Mouse (Mus musculus) forelimb bud, embryonic 11.5 days (tissue): Measurements from ENCODE around the gene Axdnd1.

Experiments
- DNase-seq: peaks from one replicate; pipeline ENCODE4 v3.0.0-alpha.2; 2012; ENCODE audit warnings: low read depth, low spot score

Axdnd1 gene

GRCm38 (mm10) chr1:156420671-156421297 lies at the start of gene Axdnd1:
Gene Axdnd1 (minus strand): TSS chr1:156421159.
- peak; percentile 92 for DNase-seq

GRCm38 (mm10) chr1:156470557-156470956 lies 49.6 kb upstream of the Axdnd1 start:
- DNase-seq = no peak

DNA sequence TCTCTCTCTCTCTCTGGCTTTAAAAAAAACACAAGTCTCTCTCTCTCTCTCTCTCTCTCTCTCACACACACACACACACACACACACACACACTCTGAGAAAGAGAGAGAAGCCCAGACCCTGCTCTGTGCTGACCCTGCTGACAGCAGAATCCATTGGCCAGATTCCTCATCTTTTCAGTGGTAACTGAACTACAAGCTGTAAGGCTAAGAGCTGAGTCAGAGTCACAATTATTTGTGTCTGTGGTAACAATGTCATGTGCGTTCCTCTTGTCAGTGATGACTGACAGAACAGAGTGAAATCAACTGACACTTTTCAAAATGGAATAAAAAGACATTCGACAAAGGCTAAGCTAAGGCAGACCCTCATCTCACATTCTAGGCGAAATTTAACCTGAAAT lies 47.6 kb upstream of the Axdnd1 start:
- no peak for DNase-seq

DNA sequence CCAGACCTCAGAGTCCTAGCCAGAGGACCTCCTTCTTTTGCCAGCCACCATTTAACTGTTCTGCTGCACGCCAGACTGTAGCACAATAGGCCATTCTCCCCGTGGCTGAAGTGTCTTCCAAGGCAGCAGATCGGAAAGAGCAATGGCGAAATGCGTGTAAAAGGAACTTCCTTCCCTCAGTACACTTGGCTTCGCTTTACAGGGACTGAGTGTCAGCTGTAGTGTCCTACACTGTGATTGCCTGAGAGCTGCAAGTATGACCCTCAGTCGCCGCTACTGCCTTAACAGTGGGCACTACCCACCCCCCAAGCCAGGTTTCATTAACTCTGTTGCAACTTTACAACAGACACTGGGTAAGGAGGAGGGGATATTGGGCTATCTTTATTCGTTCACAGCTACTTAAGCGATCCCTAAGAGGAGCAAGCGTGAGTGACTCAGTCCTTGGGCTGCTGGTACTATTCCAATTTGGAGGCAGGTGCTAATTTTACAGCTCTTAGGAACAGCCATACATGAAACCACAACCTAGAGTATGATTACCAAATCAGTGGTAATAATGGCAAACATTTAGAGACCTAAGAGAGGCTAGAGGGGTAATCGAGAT lies 46.8 kb upstream of the Axdnd1 start:
- no peak for DNase-seq

- DNase-seq = no peak
Measured at GRCm38 (mm10) chr1:156464963-156465362, 44.0 kb upstream of the Axdnd1 start.

DNA sequence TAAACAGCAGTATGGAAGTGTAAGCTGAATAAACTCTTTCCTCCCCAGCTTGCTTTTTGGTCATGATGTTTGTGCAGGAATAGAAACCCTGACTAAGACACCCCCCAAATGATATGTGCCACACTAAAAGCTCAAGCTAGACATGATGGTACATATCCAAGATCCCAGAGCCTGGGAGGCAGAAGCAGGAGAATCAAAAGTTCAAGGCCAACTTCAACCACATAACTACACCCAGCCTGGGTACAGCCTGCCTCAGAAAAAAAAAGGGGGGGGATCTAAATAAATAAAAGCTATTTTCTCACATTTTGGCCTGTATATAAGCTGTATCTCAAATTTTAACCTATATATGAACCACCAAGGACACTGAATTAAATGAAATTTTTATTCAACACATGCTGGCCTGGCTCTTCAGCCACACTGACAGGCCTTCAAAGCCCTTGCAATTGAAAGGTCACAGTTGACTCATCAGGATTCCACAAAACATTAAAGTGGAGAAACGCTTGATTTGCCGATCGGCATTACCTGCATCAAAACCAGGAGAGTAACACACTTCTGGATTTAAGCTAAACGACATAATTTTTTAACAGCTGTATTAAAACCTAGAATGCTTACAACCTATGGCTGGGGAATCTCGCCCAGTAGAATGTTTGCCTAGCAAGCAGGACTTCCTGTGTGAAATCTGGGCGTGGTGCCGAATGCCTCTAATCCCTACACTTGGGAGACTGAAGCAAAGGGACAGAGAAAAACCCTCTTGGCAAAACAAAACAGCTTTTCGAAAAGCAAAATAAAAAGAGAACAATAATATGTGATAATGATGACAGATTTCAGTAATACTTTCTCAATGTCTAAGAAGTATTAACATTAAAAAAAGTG lies 43.3 kb upstream of the Axdnd1 start:
- DNase-seq = no peak

- DNase-seq = no peak
Measured at GRCm38 (mm10) chr1:156462273-156462991, 41.5 kb upstream of the Axdnd1 start.

GRCm38 (mm10) chr1:156461036-156461435 lies 40.1 kb upstream of the Axdnd1 start:
- peak; percentile 31 for DNase-seq

GRCm38 (mm10) chr1:156460216-156460615 lies 39.3 kb upstream of the Axdnd1 start:
- DNase-seq = no peak

DNA sequence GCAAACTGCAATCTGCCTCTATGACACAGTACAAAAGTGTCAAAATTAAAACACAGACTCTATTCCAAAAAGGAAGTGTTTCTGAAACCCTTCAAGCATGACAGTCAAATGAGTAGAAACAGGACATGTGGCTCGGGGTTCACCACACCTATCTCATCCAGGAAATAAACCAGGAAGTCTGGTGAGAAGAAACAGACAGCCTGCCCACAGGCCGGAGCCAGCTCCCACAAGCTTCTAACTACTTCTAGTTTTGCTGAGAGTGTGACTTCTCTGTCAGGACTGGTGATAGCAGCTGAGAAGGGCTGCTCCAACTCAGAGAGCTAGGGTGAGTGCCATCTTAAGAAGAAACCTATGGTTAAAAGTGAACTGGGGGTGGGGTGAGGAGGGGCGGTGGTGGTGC lies 38.7 kb upstream of the Axdnd1 start:
- DNase-seq = no peak

GRCm38 (mm10) chr1:156458391-156459060 lies 37.6 kb upstream of the Axdnd1 start:
- no peak for DNase-seq

- DNase-seq = no peak
Measured at GRCm38 (mm10) chr1:156455005-156455758, 34.2 kb upstream of the Axdnd1 start.

DNA sequence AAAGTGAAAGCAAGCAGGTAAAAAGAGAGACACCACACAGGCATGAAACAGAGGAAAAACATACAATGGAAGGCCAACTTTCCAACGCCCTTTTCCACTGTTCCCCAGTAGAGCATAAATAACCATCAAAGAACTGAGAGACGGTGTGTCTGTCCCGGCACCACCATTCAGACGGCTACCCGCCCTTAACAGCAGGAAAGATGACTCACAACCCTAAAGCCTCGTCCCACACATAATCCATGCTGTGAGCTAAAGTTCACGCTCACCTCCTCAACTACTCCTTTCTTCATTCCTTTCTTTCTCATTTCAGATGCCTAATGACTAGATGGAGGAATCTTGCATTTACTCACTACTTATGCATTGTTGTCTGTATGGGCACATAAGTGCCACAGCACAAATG lies 33.4 kb upstream of the Axdnd1 start:
- no peak for DNase-seq

DNA sequence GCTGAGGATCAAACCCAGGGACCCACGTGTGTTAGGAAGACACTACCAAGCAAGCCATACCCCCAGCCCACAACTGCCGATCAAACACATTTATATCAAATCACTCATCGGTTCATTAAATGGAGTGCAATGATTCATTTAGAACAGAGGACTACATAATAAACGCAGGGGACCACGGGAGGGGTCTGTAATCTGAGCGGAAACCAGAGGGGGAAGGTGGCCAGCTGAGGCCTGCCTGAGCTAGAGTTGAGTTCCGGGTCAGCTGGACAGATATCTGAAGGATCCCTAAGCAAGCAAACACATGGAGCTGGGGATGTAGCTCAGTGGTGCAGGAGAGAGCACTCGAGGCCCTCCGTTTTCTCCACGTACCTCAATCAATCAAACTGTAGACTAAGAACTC lies 32.9 kb upstream of the Axdnd1 start:
- DNase-seq = no peak

GRCm38 (mm10) chr1:156450478-156450877 lies 29.5 kb upstream of the Axdnd1 start:
- no peak for DNase-seq

DNA sequence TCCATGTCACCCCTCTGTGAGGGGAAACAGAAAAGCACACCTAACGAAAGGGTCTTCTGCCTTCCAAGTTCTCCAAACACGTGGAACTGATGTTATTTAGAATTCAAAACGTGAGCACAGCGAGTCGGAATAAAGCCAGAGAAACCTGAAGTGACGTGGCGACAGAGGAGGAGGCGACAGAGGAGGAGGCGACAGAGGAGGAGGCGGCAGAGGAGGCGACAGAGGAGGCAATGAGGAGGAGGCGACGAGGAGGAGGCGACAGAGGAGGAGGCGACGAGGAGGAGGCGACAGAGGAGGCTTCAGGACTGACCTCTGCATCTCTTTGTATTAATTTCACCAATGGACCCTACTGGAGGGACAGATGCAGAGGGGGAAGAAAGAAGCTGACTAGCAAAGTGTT lies 28.7 kb upstream of the Axdnd1 start:
- no peak for DNase-seq

DNA sequence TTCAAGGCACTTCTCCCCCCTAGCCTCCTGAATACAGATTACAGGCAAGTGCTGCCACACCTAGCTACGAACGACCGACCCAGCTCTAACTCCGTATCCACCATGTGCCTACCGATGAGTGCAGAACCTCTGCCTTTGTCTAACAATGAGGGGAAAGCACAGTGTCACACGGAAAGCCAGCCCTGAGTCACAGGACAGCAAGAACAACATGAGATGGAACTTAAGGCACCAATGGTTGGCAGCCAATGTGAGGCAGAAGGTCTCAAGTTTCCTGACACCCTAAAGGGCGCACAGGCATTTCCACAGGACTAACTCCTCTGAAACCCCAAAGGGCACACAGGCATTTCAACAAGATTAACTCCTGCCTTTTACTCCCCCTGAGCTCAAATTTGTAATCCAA lies 28.1 kb upstream of the Axdnd1 start:
- DNase-seq = no peak

GRCm38 (mm10) chr1:156445049-156445448 lies 24.1 kb upstream of the Axdnd1 start:
- no peak for DNase-seq

DNA sequence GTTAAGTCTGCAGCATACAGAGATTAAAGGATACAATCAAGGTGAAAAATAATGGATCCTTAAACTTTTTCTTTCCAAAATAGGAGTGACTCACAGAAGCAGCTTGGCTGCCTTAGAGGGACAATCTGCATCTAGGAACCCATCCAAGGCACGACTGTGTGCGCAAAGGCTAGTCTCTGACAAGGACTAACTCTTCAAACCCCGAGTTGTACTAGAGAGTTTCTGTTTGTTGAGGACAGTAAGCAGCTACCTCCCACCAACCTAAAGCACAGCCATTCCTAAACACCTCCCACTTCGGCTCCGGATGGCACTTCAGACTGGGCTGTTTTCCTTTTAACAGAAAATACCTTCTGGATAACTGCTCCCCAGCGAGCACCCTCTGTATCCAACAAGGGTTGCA lies 21.8 kb upstream of the Axdnd1 start:
- no peak for DNase-seq

DNA sequence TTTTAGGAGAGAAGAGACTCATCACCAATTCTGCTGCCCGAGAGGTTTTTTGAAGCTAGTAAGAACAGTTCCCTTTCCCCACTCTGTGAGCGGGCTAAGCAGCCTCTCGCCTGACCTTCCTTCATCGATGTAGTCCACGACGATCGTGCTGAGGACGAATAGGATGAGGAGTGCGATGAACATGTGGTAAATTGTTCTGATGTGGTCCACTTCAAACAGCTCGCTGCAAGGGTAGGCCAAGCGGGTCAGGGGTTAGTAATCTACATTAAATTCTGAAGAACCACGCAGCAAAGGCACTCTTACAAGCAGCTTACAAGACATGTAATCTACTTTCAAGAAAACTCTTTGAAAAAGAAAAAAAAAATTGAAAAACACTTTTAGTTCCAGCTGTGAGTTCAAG lies 21.3 kb upstream of the Axdnd1 start:
- DNase-seq = no peak

DNA sequence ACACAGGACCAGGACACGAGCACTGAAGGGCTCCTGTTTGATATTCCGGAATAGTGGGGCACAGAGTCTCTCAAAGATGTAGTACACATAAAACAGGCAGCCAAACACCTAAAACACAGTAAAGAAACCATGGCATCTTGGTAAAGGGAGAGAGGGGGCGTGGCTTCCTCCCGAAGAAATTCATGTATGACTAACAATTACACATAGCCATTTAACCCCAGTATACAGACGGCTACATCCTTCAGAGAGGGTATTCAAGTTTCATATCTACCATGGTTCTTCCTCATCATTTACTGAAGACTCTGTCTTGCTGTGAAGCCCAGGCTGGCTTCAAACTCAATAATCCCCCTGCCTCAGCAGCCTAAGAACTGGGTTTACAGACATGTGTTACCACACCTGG lies 16.8 kb upstream of the Axdnd1 start:
- no peak for DNase-seq
